Mouse (Mus musculus) heart, adult 18-20 months (tissue): Measurements from ENCODE around the gene Ctcfl. TPM values are rescaled to one million over a fixed set of nuclear protein-coding genes. Genes with fewer than 3 reads are reported as not detected.

Source experiments
- DNase-seq, 2 experiments: peaks; one replicate each; pipeline ENCODE4 v3.0.0; 2021 to 2022; ENCODE audit warnings: mixed read lengths in 1 of 2
- total RNA-seq, 2 experiments: library from RNA; stranded (reverse); gene quantifications; 2 replicates each; pipeline ENCODE4 v1.2.3; 2021

The Ctcfl gene
- total RNA-seq, 2 experiments from 2014 or later = 0.08 to 0.22 TPM

GRCm38 (mm10) chr2:173047471-173047870 is 71.9 kb downstream of the Ctcfl start:
- DNase-seq = no peak

- DNase-seq = peak; percentile 46 to 63
These were observed 72.6 kb downstream of the Ctcfl start for GRCm38 (mm10) chr2:173046582-173047297.

- peak; percentile 87 to 90 for DNase-seq
These were observed 74.9 kb downstream of the Ctcfl start for GRCm38 (mm10) chr2:173044198-173044970.

Other genes with a start within 250 kb of the Ctcfl start
- gene Bmp7, start 179.2 kb downstream of the Ctcfl start, total RNA-seq = 1 to 10 TPM; 1.1 to 1.3 TPM
- not detected for gene Spo11, start 141.8 kb downstream of the Ctcfl start, total RNA-seq
- 10 to 100 TPM; 21.5 to 21.8 TPM for gene Rae1, start 119.4 kb downstream of the Ctcfl start, total RNA-seq
- 100 to 1,000 TPM; 171 to 173 TPM for gene Rbm38, start 99.0 kb downstream of the Ctcfl start, total RNA-seq
- gene Pck1, start 33.5 kb upstream of the Ctcfl start, total RNA-seq = 100 to 1,000 TPM in 1 of 2 experiments, 10 to 100 TPM in 1; 12.3 to 112 TPM
- gene Zbp1, start 99.4 kb upstream of the Ctcfl start, total RNA-seq = 1 to 10 TPM in 1 of 2 experiments, under 1 TPM in 1; 0.90 to 1.3 TPM
- 10 to 100 TPM; 25.8 to 28.1 TPM for gene Pmepa1, start 157.0 kb upstream of the Ctcfl start, total RNA-seq